ENCODE assay signal across 8 mouse cellular contexts in genomic region chr5:129940736-129941494, GRCm38 (mm10). TPM values are rescaled to one million over a fixed set of nuclear protein-coding genes. Genes with fewer than 3 reads are reported as not detected.
A peak's percentile ranks its signal among the peaks of the same experiment; 100 is the strongest.
DNase-seq lines count a peak whose midpoint lies in the region; ATAC-seq and TF ChIP-seq lines count a peak whose summit lies in the region.

No protein-coding gene starts in this region.

- DNase-seq in heart, adult 2 months = no peak
- no peak for DNase-seq in heart, postnatal 25 days (ENCODE audit: low spot score)
- DNase-seq in forebrain, postnatal 0 days = no peak
- no peak for DNase-seq in c-Kit-positive CD71-positive TER-119-positive erythroid progenitor cells, embryonic 14.5 days (ENCODE audit: low spot score)
- DNase-seq in layer of hippocampus, adult 9-11 months = no peak
- DNase-seq in layer of hippocampus, adult 11-12 months (ENCODE audit: low spot score) = no peak

- peak overlapping the region; percentile 48 for H3K4me2 ChIP-seq in forebrain, postnatal 0 days (ENCODE audit: low read depth)

- peak overlapping the region; percentile 48 for H3K4me3 ChIP-seq in heart, adult 2 months
- peak overlapping the region; percentile 83 for H3K4me3 ChIP-seq in ES-Bruce4 (ENCODE audit: low read depth, low read length)
- peak overlapping the region; percentile 74 for H3K4me3 ChIP-seq in forebrain, postnatal 0 days (ENCODE audit: low read depth, low read length)
- peak overlapping the region; percentile 91 for H3K4me3 ChIP-seq in megakaryocyte, embryonic 14.5 days (replicated peaks)

- no peak for TF ChIP-seq EP300 in heart, adult 2 months (IDR thresholded peaks at IDR 0.05; ENCODE audit: insufficient read depth, low read depth, low read length)
- TF ChIP-seq EP300 in ES-Bruce4 (IDR thresholded peaks at IDR 0.05; ENCODE audit: insufficient read depth, low read depth, low read length) = no peak

- H3K9ac ChIP-seq in heart, adult 2 months (ENCODE audit: low read depth, low read length) = peak overlapping the region; percentile 36; the same call in 1 of the 2 replicates
- peak overlapping the region; percentile 24 for H3K9ac ChIP-seq in ES-Bruce4 (ENCODE audit: low read depth, poor library complexity, severe bottlenecking)
- peak overlapping the region; percentile 73 for H3K9ac ChIP-seq in forebrain, postnatal 0 days

- 2% methylated on average over 9 of the region's 9 CpGs for WGBS in heart, adult 2 months
- 8% methylated on average over 9 of the region's 9 CpGs for WGBS in forebrain, postnatal 0 days

- TF ChIP-seq POLR2A in heart, adult 2 months (IDR thresholded peaks at IDR 0.05; ENCODE audit: insufficient read depth, low read depth, low read length) = peak; percentile 63
- peak; percentile 88 for TF ChIP-seq POLR2A in ES-Bruce4 (IDR thresholded peaks at IDR 0.05; ENCODE audit: insufficient read depth, low read length)

- no peaks in the 10 kb centered on the region for H3K9me3 ChIP-seq in ES-Bruce4 (replicated peaks; ENCODE audit: control insufficient read depth, insufficient read depth, low read length, poor library complexity, severe bottlenecking)
- no peaks in the 10 kb centered on the region for H3K9me3 ChIP-seq in forebrain, postnatal 0 days (ENCODE audit: low read length)
- H3K9me3 ChIP-seq in megakaryocyte, embryonic 14.5 days = no peaks in the 10 kb centered on the region

- ATAC-seq in forebrain, postnatal 0 days = peak; percentile 58

- H3K27ac ChIP-seq in heart, adult 2 months = peak overlapping the region; percentile 59
- peak overlapping the region; percentile 75 for H3K27ac ChIP-seq in ES-Bruce4 (ENCODE audit: insufficient read depth, low read length)
- peak overlapping the region; percentile 59 for H3K27ac ChIP-seq in forebrain, postnatal 0 days (ENCODE audit: low read depth, low read length)

- H3K27me3 ChIP-seq in heart, adult 2 months (ENCODE audit: control insufficient read depth, insufficient read depth, low read length) = no peaks in the 10 kb centered on the region
- no peaks in the 10 kb centered on the region for H3K27me3 ChIP-seq in ES-Bruce4 (ENCODE audit: control insufficient read depth, insufficient read depth, low read length, poor library complexity, severe bottlenecking)
- H3K27me3 ChIP-seq in forebrain, postnatal 0 days (ENCODE audit: insufficient read depth, low read length) = no peaks in the 10 kb centered on the region
- H3K27me3 ChIP-seq in megakaryocyte, embryonic 14.5 days (replicated peaks) = no peaks in the 10 kb centered on the region

- intact Hi-C loops in heart, adult 2 months (cut with DNase I) = loop anchor here (5.0 kb wide), 2 partner anchors 34 to 231 kb away; partner anchors contain the start of genes Nupr1l and Rabgef1
- intact Hi-C loops in heart, postnatal 25 days (cut with DNase I) = no loop called here

- H3K36me3 ChIP-seq in heart, adult 2 months (ENCODE audit: control insufficient read depth, insufficient read depth, low read length) = no peaks in the 10 kb centered on the region
- H3K36me3 ChIP-seq in ES-Bruce4 (ENCODE audit: control insufficient read depth, insufficient read depth, low read length, poor library complexity, severe bottlenecking) = peaks cover 10% of the 10 kb centered on the region
- no peaks in the 10 kb centered on the region for H3K36me3 ChIP-seq in forebrain, postnatal 0 days (ENCODE audit: insufficient read depth)
- peaks cover 12% of the 10 kb centered on the region for H3K36me3 ChIP-seq in megakaryocyte, embryonic 14.5 days (replicated peaks; ENCODE audit: low read length)

- H3K79me2 ChIP-seq in heart, adult 2 months (replicated peaks; ENCODE audit: control insufficient read depth, insufficient read depth, low read length) = peaks cover 2% of the 10 kb centered on the region

- no peak for TF ChIP-seq CTCF in heart, adult 2 months (IDR thresholded peaks at IDR 0.05)
- TF ChIP-seq CTCF in ES-Bruce4 (IDR thresholded peaks at IDR 0.05; ENCODE audit: low read depth, low read length) = no peak
- no peak for TF ChIP-seq CTCF in forebrain, postnatal 0 days (IDR thresholded peaks at IDR 0.05; ENCODE audit: low read depth)

- H3K4me1 ChIP-seq in heart, adult 2 months (ENCODE audit: control insufficient read depth, insufficient read depth, low read length) = peaks cover 2% of the 10 kb centered on the region; the same call in 1 of the 2 replicates
- peaks cover 1% of the 10 kb centered on the region for H3K4me1 ChIP-seq in ES-Bruce4 (ENCODE audit: control insufficient read depth, insufficient read depth, low read length)
- 0 out of 2 replicates have a peak, but pooled peaks cover 3% of the 10 kb centered on the region for H3K4me1 ChIP-seq in forebrain, postnatal 0 days (ENCODE audit: insufficient read depth)
- H3K4me1 ChIP-seq in megakaryocyte, embryonic 14.5 days = peaks cover 40% of the 10 kb centered on the region; the same call in 1 of the 2 replicates

RNA-seq across cellular contexts. Expression of gene Vkorc1l1, which starts 0.9 kb away (rescaled TPM):
- 10 to 100 TPM; 14.3 to 17.9 TPM for total RNA-seq in heart, adult 2 months (2021)
- polyA plus RNA-seq in heart, adult 2 months (2012; rRNA removed) = 12.4 and 18.3 TPM in 2 replicates
- 10 to 100 TPM; 14.1 to 16.4 TPM for total RNA-seq in heart, postnatal 25 days (2021)
- 72.6 and 73.3 TPM in 2 replicates for polyA plus RNA-seq in ES-Bruce4 (2011; ENCODE audit: insufficient read depth, insufficient read length, low read depth, missing spikeins)
- total RNA-seq in forebrain, postnatal 0 days (2014; rRNA removed) = 43.5 and 52.8 TPM in 2 replicates
- polyA plus RNA-seq in forebrain, postnatal 0 days (2015; fragmentation: Nextera tagmentation; extraction: Ambion mirVana) = 16.9 and 22.0 TPM in 2 replicates
- 3.5 and 13.7 TPM in 2 replicates for polyA plus RNA-seq in megakaryocyte, embryonic 14.5 days (2012; ENCODE audit: insufficient read depth, low replicate concordance)

RNA-seq across cellular contexts. Expression of gene Nupr1l, which starts 32.6 kb away (rescaled TPM):
- 1 to 10 TPM in 1 of 2 experiments, under 1 TPM in 1; 0.44 to 1.5 TPM for total RNA-seq in heart, adult 2 months (2021)
- 1.7 and 2.0 TPM in 2 replicates for polyA plus RNA-seq in heart, adult 2 months (2012; rRNA removed)
- total RNA-seq in heart, postnatal 25 days (2021) = 1 to 10 TPM; 1.1 to 1.5 TPM
- 1.3 and 4.3 TPM in 2 replicates for polyA plus RNA-seq in ES-Bruce4 (2011; ENCODE audit: insufficient read depth, insufficient read length, low read depth, missing spikeins)
- total RNA-seq in forebrain, postnatal 0 days (2014; rRNA removed) = 1.4 and 3.0 TPM in 2 replicates
- 5.5 and 5.6 TPM in 2 replicates for polyA plus RNA-seq in forebrain, postnatal 0 days (2015; fragmentation: Nextera tagmentation; extraction: Ambion mirVana)
- 2.4 TPM in 1 of 2 replicates, not detected in the other for polyA plus RNA-seq in megakaryocyte, embryonic 14.5 days (2012; ENCODE audit: insufficient read depth, low replicate concordance)

RNA-seq across cellular contexts. Expression of gene Phkg1, which starts 42.6 kb away (rescaled TPM):
- 10 to 100 TPM; 15.5 to 16.8 TPM for total RNA-seq in heart, adult 2 months (2021)
- 39.8 and 69.6 TPM in 2 replicates for polyA plus RNA-seq in heart, adult 2 months (2012; rRNA removed)
- total RNA-seq in heart, postnatal 25 days (2021) = 10 to 100 TPM; 16.1 to 18.4 TPM
- 5.4 and 6.1 TPM in 2 replicates for polyA plus RNA-seq in ES-Bruce4 (2011; ENCODE audit: insufficient read depth, insufficient read length, low read depth, missing spikeins)
- total RNA-seq in forebrain, postnatal 0 days (2014; rRNA removed) = 1.2 and 1.4 TPM in 2 replicates
- 0.50 and 1.3 TPM in 2 replicates for polyA plus RNA-seq in forebrain, postnatal 0 days (2015; fragmentation: Nextera tagmentation; extraction: Ambion mirVana)
- polyA plus RNA-seq in megakaryocyte, embryonic 14.5 days (2012; ENCODE audit: insufficient read depth, low replicate concordance) = 0.19 TPM in 1 of 2 replicates, not detected in the other

RNA-seq across cellular contexts. Expression of gene Zbed5, which starts 45.4 kb away (rescaled TPM):
- total RNA-seq in heart, adult 2 months (2021) = under 1 TPM; 0.26 to 0.55 TPM
- polyA plus RNA-seq in heart, adult 2 months (2012; rRNA removed) = 0.33 and 0.85 TPM in 2 replicates
- total RNA-seq in heart, postnatal 25 days (2021) = under 1 TPM; 0.21 to 0.31 TPM
- 12.9 and 13.1 TPM in 2 replicates for polyA plus RNA-seq in ES-Bruce4 (2011; ENCODE audit: insufficient read depth, insufficient read length, low read depth, missing spikeins)
- 21.2 and 23.6 TPM in 2 replicates for total RNA-seq in forebrain, postnatal 0 days (2014; rRNA removed)
- 8.3 and 9.8 TPM in 2 replicates for polyA plus RNA-seq in forebrain, postnatal 0 days (2015; fragmentation: Nextera tagmentation; extraction: Ambion mirVana)
- 2.8 TPM in 1 of 2 replicates, not detected in the other for polyA plus RNA-seq in megakaryocyte, embryonic 14.5 days (2012; ENCODE audit: insufficient read depth, low replicate concordance)

RNA-seq across cellular contexts. Expression of gene Chchd2, which starts 53.6 kb away (rescaled TPM):
- total RNA-seq in heart, adult 2 months (2021) = 1,000 to 10,000 TPM; 1,016 to 1,153 TPM
- 778 and 988 TPM in 2 replicates for polyA plus RNA-seq in heart, adult 2 months (2012; rRNA removed)
- 1,000 to 10,000 TPM; 1,029 to 1,056 TPM for total RNA-seq in heart, postnatal 25 days (2021)
- 337 and 340 TPM in 2 replicates for polyA plus RNA-seq in ES-Bruce4 (2011; ENCODE audit: insufficient read depth, insufficient read length, low read depth, missing spikeins)
- 905 and 1,053 TPM in 2 replicates for total RNA-seq in forebrain, postnatal 0 days (2014; rRNA removed)
- polyA plus RNA-seq in forebrain, postnatal 0 days (2015; fragmentation: Nextera tagmentation; extraction: Ambion mirVana) = 889 and 1,240 TPM in 2 replicates
- polyA plus RNA-seq in megakaryocyte, embryonic 14.5 days (2012; ENCODE audit: insufficient read depth, low replicate concordance) = 915 and 1,909 TPM in 2 replicates
